Mouse (Mus musculus) ES-Bruce4 (cell line): ENCODE results near the gene Sdr42e1.

Experiments
- CTCF ChIP-seq: IDR thresholded peaks from one replicate; pipeline ENCODE4 v1.8.1; 2011; ENCODE audit warnings: low read depth, low read length
- EP300 ChIP-seq: IDR thresholded peaks from 2 replicates; pipeline ENCODE4 v1.6.1; 2011; ENCODE audit warnings: low read depth, low read length; ENCODE audit not compliant: insufficient read depth
- POLR2A ChIP-seq: IDR thresholded peaks from one replicate; pipeline ENCODE4 v1.8.1; 2011; ENCODE audit warnings: low read length; ENCODE audit not compliant: insufficient read depth

DNA sequence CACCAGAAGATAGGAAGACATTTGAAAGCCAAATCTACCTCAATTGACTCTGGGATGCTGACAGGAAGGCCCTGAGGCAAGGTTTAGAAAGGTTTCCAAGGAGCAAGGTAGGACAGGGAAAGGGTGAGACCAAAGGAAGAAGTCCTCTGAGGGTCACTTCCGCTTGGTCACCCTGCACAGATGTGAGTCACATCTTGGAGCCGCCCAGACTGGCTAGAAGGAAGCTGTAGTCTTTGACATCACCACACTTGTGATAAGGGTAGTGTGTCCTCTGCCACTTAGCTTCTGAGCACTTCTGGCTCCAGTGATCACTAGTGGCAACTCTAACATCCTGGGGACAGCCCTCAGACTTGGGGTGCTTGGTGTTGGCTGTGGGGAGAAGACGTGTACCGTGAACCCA lies 32.7 kb upstream of the Sdr42e1 start:
- TF ChIP-seq CTCF (no peak), POLR2A (no peak), EP300 (no peak)
